Mouse (Mus musculus): ENCODE data around the gene Olfr1369-ps1.
"Not testable (repeated sequence)": the region's sequence is repeated elsewhere in the genome, so short reads cannot be mapped to it uniquely, and the experiment has no call there.

Gene Olfr1369-ps1

GRCm38 (mm10) chr13:21111183-21111582 lies at the start of gene Olfr1369-ps1:
Gene Olfr1369-ps1, plus strand, starts transcription at chr13:21111483.
- DNase-seq (ENCODE audit: low spot score): not testable (repeated sequence)

GRCm38 (mm10) chr13:21066021-21066420 lies 45.3 kb upstream of the Olfr1369-ps1 start:
- no peak for DNase-seq (ENCODE audit: low spot score)

GRCm38 (mm10) chr13:21074847-21075246 lies 36.4 kb upstream of the Olfr1369-ps1 start, which contains the start of gene Olfr1370:
Gene Olfr1370, minus strand, starts transcription at chr13:21074947.
- no peak for DNase-seq (ENCODE audit: low spot score)

GRCm38 (mm10) chr13:21082686-21083085 lies 28.6 kb upstream of the Olfr1369-ps1 start:
- no peak for DNase-seq (ENCODE audit: low spot score)

GRCm38 (mm10) chr13:21109759-21110158 lies 1.5 kb upstream of the Olfr1369-ps1 start:
- DNase-seq (ENCODE audit: low spot score): no peak

- no peak for DNase-seq (ENCODE audit: low spot score)
These were observed 842 bp upstream of the Olfr1369-ps1 start for GRCm38 (mm10) chr13:21110441-21110840.

GRCm38 (mm10) chr13:21114121-21114520 lies 2.8 kb downstream of the Olfr1369-ps1 start:
- DNase-seq (ENCODE audit: low spot score): no peak

GRCm38 (mm10) chr13:21129339-21129738 lies 18.1 kb downstream of the Olfr1369-ps1 start, which contains the start of gene Olfr263:
Gene Olfr263, plus strand, starts transcription at chr13:21129639.
- not testable (repeated sequence) for DNase-seq (ENCODE audit: low spot score)

- no peak for DNase-seq (ENCODE audit: low spot score)
These were observed 31.1 kb downstream of the Olfr1369-ps1 start for GRCm38 (mm10) chr13:21142421-21142820.

- DNase-seq (ENCODE audit: low spot score): no peak
These were observed 34.5 kb downstream of the Olfr1369-ps1 start, which contains the start of gene Olfr1368 for GRCm38 (mm10) chr13:21145767-21146166. Gene Olfr1368, minus strand, starts transcription at chr13:21145867.

- DNase-seq (ENCODE audit: low spot score): no peak
These were observed 44.6 kb downstream of the Olfr1369-ps1 start for GRCm38 (mm10) chr13:21155888-21156287.

- DNase-seq (ENCODE audit: low spot score): no peak
These were observed 46.8 kb downstream of the Olfr1369-ps1 start for GRCm38 (mm10) chr13:21158071-21158470.

GRCm38 (mm10) chr13:21158785-21159474 lies 47.6 kb downstream of the Olfr1369-ps1 start:
- peak; percentile 68 for DNase-seq (ENCODE audit: low spot score)

- no peak for DNase-seq (ENCODE audit: low spot score)
These were observed 48.2 kb downstream of the Olfr1369-ps1 start for GRCm38 (mm10) chr13:21159475-21159819.

GRCm38 (mm10) chr13:21160041-21160511 lies 48.8 kb downstream of the Olfr1369-ps1 start:
- DNase-seq (ENCODE audit: low spot score): peak; percentile 15

- DNase-seq (ENCODE audit: low spot score): peak; percentile 89
These were observed 49.6 kb downstream of the Olfr1369-ps1 start for GRCm38 (mm10) chr13:21160657-21161590.

GRCm38 (mm10) chr13:21161591-21161990 lies 50.3 kb downstream of the Olfr1369-ps1 start:
- DNase-seq (ENCODE audit: low spot score): no peak

- DNase-seq (ENCODE audit: low spot score): no peak
These were observed 51.3 kb downstream of the Olfr1369-ps1 start for GRCm38 (mm10) chr13:21162591-21162990.

- DNase-seq (ENCODE audit: low spot score): peak; percentile 74
These were observed 55.9 kb downstream of the Olfr1369-ps1 start for GRCm38 (mm10) chr13:21166936-21167909.

GRCm38 (mm10) chr13:21167910-21168300 lies 56.6 kb downstream of the Olfr1369-ps1 start:
- peak; percentile 42 for DNase-seq (ENCODE audit: low spot score)

- DNase-seq (ENCODE audit: low spot score): peak; percentile 41
These were observed 57.2 kb downstream of the Olfr1369-ps1 start for GRCm38 (mm10) chr13:21168371-21169011.
